Mouse (Mus musculus) thymus, adult 2 months (tissue): ENCODE measurements around the gene Gm37240. TPM values are rescaled to one million over a fixed set of nuclear protein-coding genes. Genes with fewer than 3 reads are reported as not detected.

ENCODE experiments used
- DNase-seq: peaks from one replicate; pipeline ENCODE4 v3.0.0; 2021
- H3K27ac ChIP-seq: fragments of 200-500 bp; 2 replicates; pipeline ENCODE4 v1.5.1; 2012; ENCODE audit warnings: low read length, control low read depth; ENCODE audit not compliant: control insufficient read depth, insufficient read depth
- H3K27me3 ChIP-seq: fragments of 200-500 bp; 2 replicates; pipeline ENCODE4 v1.6.1; 2012; ENCODE audit warnings: mild to moderate bottlenecking, low read length, moderate library complexity, mixed read lengths; ENCODE audit not compliant: control insufficient read depth, insufficient read depth
- H3K36me3 ChIP-seq: fragments of 200-500 bp; 2 replicates; pipeline ENCODE4 v1.6.1; 2012; ENCODE audit warnings: mild to moderate bottlenecking, low read length, moderate library complexity; ENCODE audit not compliant: control insufficient read depth, insufficient read depth
- H3K4me1 ChIP-seq: fragments of 200-500 bp; replicated peaks from 2 replicates; pipeline ENCODE4 v1.6.1; 2012; ENCODE audit warnings: low read length; ENCODE audit not compliant: control insufficient read depth, insufficient read depth
- H3K4me3 ChIP-seq: fragments of 200-500 bp; 2 replicates; pipeline ENCODE4 v1.5.1; 2012; ENCODE audit warnings: mild to moderate bottlenecking, low read length, control low read depth, moderate library complexity; ENCODE audit not compliant: control insufficient read depth, insufficient read depth
- CTCF ChIP-seq: fragments of 200-500 bp; IDR thresholded peaks from 2 replicates; pipeline ENCODE4 v1.5.1; 2012; ENCODE audit warnings: mild to moderate bottlenecking, control low read depth, low read length, moderate library complexity, borderline replicate concordance; ENCODE audit not compliant: control insufficient read depth, poor library complexity, insufficient read depth; ENCODE audit errors: extremely low read depth
- POLR2A ChIP-seq: fragments of 200-500 bp; IDR thresholded peaks from 2 replicates; pipeline ENCODE4 v1.6.1; 2012; ENCODE audit warnings: mild to moderate bottlenecking, low read length, control low read depth, moderate library complexity; ENCODE audit not compliant: control insufficient read depth, poor library complexity, insufficient read depth; ENCODE audit errors: extremely low read depth
- WGBS: fragments of 180-500 bp; shearing (Covaris S2); methylation state at CpG from one replicate; pipeline ENCODE4 v1.1.7; 2018; 5-methylcytosine and 5-hydroxymethylcytosine counted together
- polyA plus RNA-seq: library from polyadenylated mRNA; depleted of rRNA; stranded (reverse); fragments of >200 nt; gene quantifications from 2 replicates; pipeline ENCODE4 v1.2.3, GENCODE M21; 2012

Gm37240 gene
- polyA plus RNA-seq, 1 experiment: 7.0 TPM

GRCm38 (mm10) chr3:85341103-85341860 lies 546.0 kb downstream of the Gm37240 start:
- H3K27ac ChIP-seq: no peak overlapping the region

GRCm38 (mm10) chr3:85340491-85340890 lies 546.8 kb downstream of the Gm37240 start:
- Histone ChIP-seq H3K36me3 (no peaks in the 10 kb centered on the region), H3K27ac (no peak overlapping the region), H3K4me1 (no peaks in the 10 kb centered on the region), H3K27me3 (no peaks in the 10 kb centered on the region), H3K4me3 (no peak overlapping the region)
- WGBS: 90% methylated on average over 3 of the region's 3 CpGs
- no peak for DNase-seq
- TF ChIP-seq CTCF (no peak), POLR2A (no peak)

More at GRCm38 (mm10) chr3:85341103-85341860, 546.0 kb downstream of the Gm37240 start:
- Histone ChIP-seq H3K36me3 (no peaks in the 10 kb centered on the region), H3K27me3 (no peaks in the 10 kb centered on the region), H3K4me1 (no peaks in the 10 kb centered on the region), H3K4me3 (no peak overlapping the region)
- DNase-seq: no peak
- WGBS: 94% methylated on average over 12 of the region's 12 CpGs
- TF ChIP-seq CTCF (no peak), POLR2A (no peak)

DNA sequence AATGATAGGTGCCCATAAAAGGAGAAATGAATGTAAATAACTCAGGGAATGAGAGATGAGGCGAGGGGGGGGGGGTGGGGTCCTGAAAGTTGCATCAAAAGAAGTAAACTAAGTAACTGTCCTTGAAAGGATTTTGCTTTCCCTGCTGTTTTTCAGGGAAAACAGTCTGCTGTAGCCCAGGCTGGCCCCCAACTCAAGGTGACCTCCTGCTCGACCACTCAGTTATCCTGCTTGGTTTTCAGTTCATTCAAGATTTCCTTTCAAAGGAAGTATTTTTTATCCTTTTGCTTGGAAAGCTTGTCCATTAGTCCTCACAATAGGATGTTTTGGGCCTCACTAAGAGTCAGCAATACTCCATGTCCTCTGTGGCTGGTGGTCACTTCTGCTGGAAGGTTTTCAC lies 547.4 kb downstream of the Gm37240 start:
- no peaks in the 10 kb centered on the region for H3K27me3 ChIP-seq
- no peak overlapping the region for H3K27ac ChIP-seq
- H3K4me3 ChIP-seq: no peak overlapping the region
- no peaks in the 10 kb centered on the region for H3K36me3 ChIP-seq
- 65% methylated on average over 2 of the region's 2 CpGs for WGBS
- no peaks in the 10 kb centered on the region for H3K4me1 ChIP-seq
- no peak for DNase-seq
- TF ChIP-seq POLR2A: no peak
- no peak for TF ChIP-seq CTCF

DNA sequence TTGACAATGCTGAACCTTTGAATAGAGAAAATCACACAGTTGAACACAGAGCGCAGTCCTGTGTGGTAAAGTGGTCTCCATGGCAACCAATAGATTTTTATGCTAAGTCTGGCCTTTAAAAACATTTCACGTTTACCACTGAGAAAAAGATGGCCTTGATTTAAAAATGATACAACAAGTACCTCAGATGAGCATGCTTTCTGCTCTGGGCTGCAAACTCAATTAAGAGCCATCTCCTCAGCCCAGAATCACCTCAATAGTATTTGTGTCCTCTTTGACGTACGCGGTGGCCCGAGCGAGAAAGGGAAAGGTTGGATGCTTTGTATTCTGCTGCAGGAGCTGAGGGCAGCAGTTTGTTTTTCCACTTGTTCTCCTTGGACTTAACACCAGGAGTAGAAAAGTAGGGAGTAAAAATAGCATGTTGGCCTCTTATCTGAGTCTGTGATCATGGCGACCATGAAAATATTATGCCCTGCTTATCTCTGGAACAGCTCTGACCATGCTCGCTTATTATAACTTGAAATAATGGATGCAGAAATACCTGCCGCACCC lies 548.0 kb downstream of the Gm37240 start:
- 94% methylated on average over 10 of the region's 10 CpGs for WGBS
- H3K27ac ChIP-seq: no peak overlapping the region
- no peak overlapping the region for H3K4me3 ChIP-seq
- H3K27me3 ChIP-seq: no peaks in the 10 kb centered on the region
- no peak for TF ChIP-seq POLR2A
- no peak for TF ChIP-seq CTCF
- H3K4me1 ChIP-seq: no peaks in the 10 kb centered on the region
- DNase-seq: no peak
- H3K36me3 ChIP-seq: no peaks in the 10 kb centered on the region

GRCm38 (mm10) chr3:85338755-85339095 lies 548.6 kb downstream of the Gm37240 start:
- Histone ChIP-seq H3K4me3 (no peak overlapping the region), H3K27ac (no peak overlapping the region), H3K27me3 (no peaks in the 10 kb centered on the region), H3K4me1 (no peaks in the 10 kb centered on the region), H3K36me3 (no peaks in the 10 kb centered on the region)
- no peak for DNase-seq
- TF ChIP-seq POLR2A (no peak), CTCF (no peak)
- 91% methylated on average over 3 of the region's 3 CpGs for WGBS

DNA sequence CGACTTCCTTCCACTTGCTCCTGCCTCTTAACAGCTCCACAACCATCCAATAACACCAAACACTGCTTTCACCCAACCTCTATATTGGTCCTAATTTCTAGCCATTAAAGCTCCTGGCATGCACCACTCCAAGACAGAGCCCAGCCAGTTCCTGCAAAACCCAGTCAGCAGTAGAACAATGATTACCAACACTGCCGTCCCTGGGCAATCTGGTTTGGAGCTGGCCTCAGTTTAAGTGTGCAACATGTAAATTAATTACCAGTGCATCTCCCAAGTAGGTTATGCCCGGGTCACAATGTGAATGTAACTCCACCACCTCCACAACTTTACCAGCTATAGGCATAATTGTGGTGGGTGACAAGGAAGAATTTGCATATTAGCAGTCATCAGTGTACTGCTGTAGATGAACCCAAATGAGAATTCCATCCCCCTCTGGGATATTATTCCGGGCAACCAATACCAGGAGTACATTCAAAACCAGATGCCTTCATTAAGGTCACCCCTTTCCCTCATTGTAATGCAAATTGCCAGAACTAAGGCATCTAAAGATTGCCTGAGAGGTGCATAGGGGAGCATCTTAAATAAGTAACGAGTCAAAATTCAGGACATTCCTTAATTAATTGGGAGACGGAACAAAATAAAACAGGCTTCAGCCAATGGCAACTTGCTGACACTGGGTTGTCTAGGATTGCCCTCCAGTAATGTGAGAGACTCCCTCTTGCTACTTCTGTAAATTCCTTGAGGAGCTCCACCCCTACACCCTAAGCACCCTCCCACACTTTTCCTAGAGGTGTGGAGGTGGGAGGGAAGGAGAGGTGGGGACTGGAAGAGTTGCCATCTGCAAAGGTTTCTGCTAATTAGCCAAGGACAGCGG lies 549.2 kb downstream of the Gm37240 start:
- Histone ChIP-seq H3K27me3 (no peaks in the 10 kb centered on the region), H3K27ac (no peak overlapping the region), H3K4me3 (no peak overlapping the region), H3K36me3 (no peaks in the 10 kb centered on the region), H3K4me1 (no peaks in the 10 kb centered on the region)
- TF ChIP-seq POLR2A (no peak), CTCF (no peak)
- WGBS: 95% methylated on average over 7 of the region's 7 CpGs
- DNase-seq: no peak

- no peaks in the 10 kb centered on the region for H3K4me1 ChIP-seq
- H3K27ac ChIP-seq: no peak overlapping the region
- DNase-seq: no peak
- H3K27me3 ChIP-seq: no peaks in the 10 kb centered on the region
- TF ChIP-seq POLR2A: no peak
- TF ChIP-seq CTCF: no peak
- no peaks in the 10 kb centered on the region for H3K36me3 ChIP-seq
- WGBS: 94% methylated on average over 1 of the region's 1 CpGs
- no peak overlapping the region for H3K4me3 ChIP-seq
Measured at GRCm38 (mm10) chr3:85335517-85335916, 551.8 kb downstream of the Gm37240 start.
